Mouse (Mus musculus) ovary, postnatal 10 days (tissue): ENCODE data around the gene Sv2c.

Experiments used
- DNase-seq: peaks from one replicate; pipeline ENCODE4 v3.0.0; 2022; ENCODE audit warnings: low spot score

The Sv2c gene

DNA sequence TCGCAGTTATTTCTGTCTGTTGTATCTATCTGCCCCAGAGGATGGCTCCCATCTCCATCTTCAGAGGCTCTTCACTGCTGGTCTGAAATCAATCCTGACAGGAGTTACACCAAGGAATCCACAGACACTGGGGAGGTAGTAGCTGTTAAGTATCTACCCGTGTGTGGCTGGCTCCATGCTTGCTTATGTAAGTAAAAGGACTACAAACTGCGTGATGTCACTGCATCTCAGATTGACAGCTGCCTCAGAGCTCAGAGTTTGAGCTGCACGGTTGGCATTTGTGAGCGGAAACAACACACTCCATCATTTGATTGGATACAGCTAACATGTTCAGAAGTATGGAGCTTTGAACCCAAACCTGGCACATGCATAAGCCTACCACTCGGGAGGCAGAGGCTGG lies 187.8 kb downstream of the Sv2c start:
- DNase-seq, result no peak

DNA sequence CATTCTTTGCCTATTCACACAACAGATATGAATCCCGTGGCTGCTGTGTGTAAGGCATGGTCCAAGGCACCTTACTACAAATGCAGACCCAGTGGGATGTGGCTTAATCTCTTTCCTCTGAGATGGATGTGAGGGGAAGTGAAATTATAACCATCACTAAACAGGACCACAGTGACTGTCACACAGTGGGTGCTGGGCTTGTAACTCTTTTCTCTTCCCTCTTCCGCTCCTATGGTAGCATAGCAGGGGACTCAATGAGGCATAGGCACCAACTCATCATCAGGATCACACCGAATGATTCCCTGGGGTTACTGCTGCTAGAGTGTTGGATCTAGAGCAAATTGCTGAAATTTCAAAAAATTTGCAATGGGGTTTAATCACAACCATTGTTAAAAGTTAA lies 188.5 kb downstream of the Sv2c start:
- DNase-seq, result no peak

DNA sequence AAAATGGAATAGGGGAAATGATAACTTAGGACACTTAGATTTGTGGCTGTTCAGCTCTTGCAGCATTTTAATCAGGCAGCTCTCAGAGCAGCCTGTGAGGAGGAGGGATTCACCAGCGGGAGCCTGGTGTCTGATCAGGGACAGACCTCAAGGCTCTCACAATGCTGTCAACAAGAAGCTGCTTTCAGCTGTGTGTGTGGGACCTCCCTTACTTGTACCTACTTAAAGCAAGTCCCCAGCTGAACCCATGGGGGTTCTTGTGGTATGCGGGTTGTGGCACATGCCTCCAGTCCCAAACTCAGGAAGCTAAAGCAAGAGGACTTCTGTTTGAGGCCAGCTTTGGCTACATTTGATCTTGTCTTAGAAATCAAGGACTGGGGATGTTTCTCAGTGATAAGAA lies 189.8 kb downstream of the Sv2c start:
- DNase-seq, result no peak

DNA sequence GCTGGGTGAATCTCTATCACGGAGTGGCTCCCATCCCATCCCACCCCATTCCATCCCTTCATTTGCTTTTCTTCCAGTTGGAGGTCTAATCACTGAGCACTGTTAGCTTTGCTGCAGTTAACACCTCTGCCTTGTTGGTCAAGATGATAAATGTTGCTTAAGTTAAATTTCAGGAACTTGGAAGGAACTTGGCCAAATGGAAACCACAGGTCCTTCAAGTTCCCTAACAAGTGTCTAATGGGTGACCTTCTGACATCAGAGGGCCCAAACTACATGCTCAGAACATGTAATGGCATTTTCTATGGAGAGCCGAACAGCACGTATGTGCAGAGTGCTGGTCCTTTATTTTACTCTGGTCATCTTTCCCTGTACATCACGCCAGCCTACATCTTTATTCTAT lies 190.5 kb downstream of the Sv2c start:
- no peak for DNase-seq

DNA sequence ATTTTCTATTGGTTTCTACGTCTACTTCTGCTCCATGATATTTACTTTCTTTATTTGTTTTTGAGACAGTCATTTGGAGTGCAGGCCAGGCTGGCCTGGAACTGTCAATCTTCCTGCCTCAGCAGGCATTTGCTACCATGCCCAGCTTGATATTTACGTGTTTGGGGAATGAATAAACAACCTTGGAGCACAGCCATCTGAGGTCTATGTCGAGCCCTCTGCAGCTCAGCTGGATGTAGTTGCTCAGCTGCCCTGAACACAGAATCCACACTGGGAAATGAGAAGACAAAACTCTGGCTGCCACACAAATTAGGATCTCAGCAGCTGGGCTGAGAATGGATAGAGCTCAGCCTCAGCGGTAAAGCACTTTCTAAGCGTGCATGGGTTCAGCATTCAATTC lies 191.6 kb downstream of the Sv2c start:
- no peak for DNase-seq

DNA sequence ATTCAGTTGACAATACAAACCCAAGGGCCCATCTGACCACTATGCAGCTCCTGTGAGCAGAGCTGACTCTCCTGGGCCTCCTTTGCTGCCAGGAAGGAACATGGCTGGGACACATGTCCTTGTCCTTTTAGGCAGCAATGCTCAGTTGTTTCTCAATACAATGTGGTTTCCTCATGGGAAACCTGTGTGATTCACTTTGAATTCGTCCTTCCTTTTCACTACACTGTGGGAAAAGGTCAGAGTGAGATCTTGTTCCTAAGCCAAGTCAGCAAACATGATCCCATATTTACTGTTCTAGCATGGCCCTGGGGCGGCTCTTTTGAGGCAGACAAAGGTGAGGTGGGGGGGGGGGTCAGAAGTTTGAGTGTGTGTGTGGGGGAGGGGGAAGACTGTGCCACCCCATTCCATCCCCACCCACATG lies 208.2 kb downstream of the Sv2c start:
- DNase-seq, result no peak

DNA sequence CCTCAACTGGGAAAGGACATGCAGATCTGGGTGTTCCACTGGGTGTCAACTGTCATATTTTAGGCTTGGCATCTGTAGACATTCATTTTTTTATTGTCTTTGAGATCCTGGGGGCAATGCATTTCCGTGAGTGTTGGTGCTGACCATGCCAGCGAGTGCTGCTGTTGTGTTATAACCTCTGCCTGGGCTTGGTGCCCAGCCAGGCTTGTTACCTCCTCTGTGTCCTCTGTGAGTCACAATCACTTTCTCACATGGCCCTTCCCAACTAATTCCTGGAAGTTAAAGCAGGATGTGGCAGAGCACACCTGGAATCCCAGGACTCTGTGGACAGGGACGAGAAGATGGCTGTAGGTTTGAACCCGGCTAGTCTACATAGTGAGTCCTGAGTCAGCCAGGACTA lies 209.8 kb downstream of the Sv2c start:
- no peak for DNase-seq

DNA sequence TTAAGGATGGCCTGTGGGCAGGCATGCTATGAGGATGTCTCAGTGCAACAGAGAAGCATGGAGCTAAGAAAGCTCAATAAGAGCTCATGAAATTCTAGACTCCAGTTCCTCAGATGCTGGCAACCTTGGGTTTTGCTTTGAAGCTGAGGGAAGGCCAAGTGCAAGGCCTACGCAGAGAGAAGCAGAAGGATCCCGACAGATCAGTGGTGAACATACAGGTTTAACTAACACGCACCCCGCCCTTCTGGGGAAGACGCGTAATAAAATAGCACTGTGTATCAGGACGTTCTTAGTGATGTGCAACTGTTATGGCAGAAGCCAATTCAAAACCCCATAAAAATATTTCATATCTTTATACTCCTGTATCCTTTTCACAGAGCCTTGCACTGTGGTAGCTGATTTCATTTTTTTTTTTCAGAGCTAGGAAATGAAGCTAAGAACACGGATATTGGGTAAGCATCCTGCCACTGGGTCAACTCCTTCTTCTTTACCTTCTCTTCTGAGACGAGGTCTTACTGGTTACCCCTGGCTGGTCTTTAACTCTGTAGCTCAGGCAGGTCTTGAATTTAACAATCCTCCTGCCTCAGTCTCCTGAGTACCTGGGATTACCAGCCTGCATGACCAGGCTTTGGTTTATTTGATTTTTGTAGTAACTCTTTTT lies 213.6 kb downstream of the Sv2c start:
- no peak for DNase-seq

DNA sequence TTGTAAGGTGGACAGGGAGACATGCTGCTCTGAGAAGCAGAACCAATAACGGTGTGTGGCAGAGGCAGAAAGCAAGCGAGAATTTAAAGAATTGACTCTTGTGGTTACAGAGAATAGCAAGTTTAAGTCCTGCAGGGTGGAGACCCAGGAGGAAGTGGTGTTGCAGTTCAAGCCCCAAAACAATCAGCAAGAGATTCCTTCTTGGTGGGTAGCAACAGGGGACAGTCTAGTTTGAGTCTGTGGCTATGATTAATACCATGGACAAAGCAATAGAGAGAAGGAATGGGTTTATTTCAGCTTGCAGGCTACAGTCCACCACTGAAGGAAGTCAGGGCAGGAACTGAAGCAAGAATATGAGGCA lies 219.4 kb downstream of the Sv2c start:
- DNase-seq, result no peak

DNA sequence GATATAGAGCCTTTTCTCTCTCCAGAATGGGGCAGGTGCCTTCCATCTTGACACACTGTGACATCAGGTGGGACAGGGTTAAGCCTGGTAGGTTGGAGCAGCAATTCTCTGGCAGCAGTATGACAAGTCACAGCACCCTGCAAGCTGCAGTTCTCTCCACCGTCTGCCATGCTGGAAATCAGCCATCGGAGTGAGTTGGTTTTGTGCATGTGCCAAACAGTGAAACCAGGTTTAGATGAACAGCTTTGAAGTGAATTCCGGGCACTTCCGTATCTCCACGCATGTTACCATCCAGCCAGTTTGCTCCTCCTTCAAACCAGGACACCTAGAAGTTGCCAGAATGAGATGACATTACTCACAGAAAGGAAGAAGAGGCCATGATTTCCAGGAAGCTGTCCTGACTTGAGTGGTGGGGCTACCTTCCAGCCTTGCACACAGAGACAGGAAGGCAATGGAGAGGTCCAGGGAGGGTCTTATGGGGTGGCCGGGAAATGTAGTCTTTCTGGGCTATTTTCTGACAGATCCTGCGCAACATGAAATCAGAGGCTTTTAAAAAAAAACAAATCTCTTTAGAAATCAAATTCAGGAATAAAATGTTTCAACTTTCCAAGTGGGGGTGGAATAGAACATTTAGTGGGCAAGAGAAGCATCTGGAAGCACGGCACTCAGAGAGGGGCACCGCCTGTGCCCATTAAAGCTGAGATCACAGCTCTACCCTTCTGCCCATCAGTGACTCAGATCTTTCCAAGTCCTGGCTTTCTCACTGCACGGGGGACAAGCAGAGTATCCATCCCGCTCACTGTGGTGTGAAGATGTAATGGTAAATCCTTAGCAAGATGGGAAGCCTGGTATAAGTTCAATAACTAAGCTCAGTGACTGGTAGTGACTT lies 220.0 kb downstream of the Sv2c start:
- no peak for DNase-seq

DNA sequence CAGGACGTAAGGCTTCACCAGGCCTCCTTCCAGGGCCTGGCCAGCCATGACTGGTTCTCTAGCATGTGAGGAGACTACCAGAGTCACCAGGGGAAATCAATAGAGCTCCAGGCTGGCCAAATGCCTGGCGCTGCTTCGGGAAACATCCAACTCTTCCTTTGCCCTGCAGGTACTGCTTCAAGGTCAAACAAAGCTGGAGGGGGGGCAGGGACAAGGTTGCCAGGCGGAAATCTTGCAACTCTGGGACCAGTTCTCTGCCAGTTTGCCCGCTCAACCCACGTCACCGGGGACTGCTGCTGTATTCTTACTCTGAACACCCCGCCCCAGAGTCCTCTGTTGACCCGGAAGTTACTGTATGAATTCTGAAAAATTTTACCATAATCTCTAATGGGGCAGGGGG lies 222.1 kb downstream of the Sv2c start:
- DNase-seq, result no peak

DNA sequence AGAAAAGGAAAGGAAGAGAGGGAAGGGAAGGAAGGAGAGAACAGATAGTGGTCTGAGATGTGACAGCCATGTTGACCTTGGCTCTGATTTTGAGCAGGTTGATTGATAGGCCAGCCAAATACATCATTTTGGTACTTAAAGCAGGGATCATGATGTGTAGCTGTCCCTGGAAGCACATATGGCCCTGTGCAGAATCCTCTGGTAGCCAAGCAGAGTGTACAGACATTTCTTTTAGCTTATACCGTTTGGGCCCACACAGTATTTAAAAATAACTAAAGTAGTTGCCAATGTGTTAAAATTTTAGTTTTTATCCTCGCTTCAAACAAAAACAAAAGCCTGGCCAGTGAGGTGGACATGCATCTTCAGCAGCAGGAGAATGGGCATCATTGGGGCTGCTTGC lies 223.1 kb downstream of the Sv2c start:
- no peak for DNase-seq
